Mouse (Mus musculus) stomach, postnatal 0 days (tissue): ENCODE measurements at regions not wholly inside any gene's neighbourhood (a gene's known extent, or its start where the extent isn't known, plus 50 kb on each side); places are given as distances from the start of the nearest gene placed in this dataset.

ENCODE experiments used
- CTCF ChIP-seq: IDR thresholded peaks from 2 replicates; pipeline ENCODE4 v1.5.1; 2016; ENCODE audit warnings: antibody characterized with exemption, low read depth, mild to moderate bottlenecking, moderate library complexity
- EP300 ChIP-seq: optimal IDR thresholded peaks from 2 replicates; pipeline ENCODE3; 2016; ENCODE audit warnings: antibody characterized with exemption

DNA sequence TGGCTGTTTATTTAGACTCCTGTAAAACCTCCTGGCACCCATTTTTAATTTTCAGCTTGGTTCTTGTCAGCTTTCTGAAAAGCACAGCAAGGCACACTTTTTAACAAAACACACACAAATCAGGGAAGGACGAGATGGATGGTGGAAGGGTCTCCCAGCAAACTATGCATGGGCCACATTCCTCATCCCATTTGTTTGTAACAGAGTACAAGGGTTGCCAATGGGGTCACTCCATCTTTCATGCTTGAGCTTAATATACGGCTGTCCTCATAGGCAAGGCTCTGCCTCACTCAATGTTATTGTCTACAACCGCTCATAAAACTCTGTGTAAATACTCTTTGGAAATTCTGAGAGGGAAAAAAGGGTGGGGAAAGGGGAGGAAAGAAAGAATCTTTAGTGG is 347.9 kb upstream of the Slc24a2 start:
- TF ChIP-seq CTCF (no peak), EP300 (no peak)
